Mouse (Mus musculus): ENCODE measurements around the gene Pgm2l1.

Gene Pgm2l1

GRCm38 (mm10) chr7:100227158-100227875 is at the start of gene Pgm2l1:
Pgm2l1 (plus strand) TSS chr7:100227394.
- peak; percentile 82 for DNase-seq (ENCODE audit: low read depth, low spot score)

- no peak for DNase-seq (ENCODE audit: low read depth, low spot score)
These were observed 48.9 kb upstream of the Pgm2l1 start for GRCm38 (mm10) chr7:100178016-100178890.

GRCm38 (mm10) chr7:100178891-100179233 is 48.3 kb upstream of the Pgm2l1 start:
- no peak for DNase-seq (ENCODE audit: low read depth, low spot score)

- no peak for DNase-seq (ENCODE audit: low read depth, low spot score)
These were observed 47.8 kb upstream of the Pgm2l1 start for GRCm38 (mm10) chr7:100179394-100179793.

- no peak for DNase-seq (ENCODE audit: low read depth, low spot score)
These were observed 47.3 kb upstream of the Pgm2l1 start for GRCm38 (mm10) chr7:100179836-100180407.

- no peak for DNase-seq (ENCODE audit: low read depth, low spot score)
These were observed 46.0 kb upstream of the Pgm2l1 start for GRCm38 (mm10) chr7:100181176-100181575.

GRCm38 (mm10) chr7:100181614-100182013 is 45.6 kb upstream of the Pgm2l1 start:
- no peak for DNase-seq (ENCODE audit: low read depth, low spot score)

GRCm38 (mm10) chr7:100182388-100182787 is 44.8 kb upstream of the Pgm2l1 start:
- DNase-seq (ENCODE audit: low read depth, low spot score): no peak

GRCm38 (mm10) chr7:100187601-100188000 is 39.6 kb upstream of the Pgm2l1 start:
- peak; percentile 34 for DNase-seq (ENCODE audit: low read depth, low spot score)

- no peak for DNase-seq (ENCODE audit: low read depth, low spot score)
These were observed 37.0 kb upstream of the Pgm2l1 start for GRCm38 (mm10) chr7:100190167-100190566.

GRCm38 (mm10) chr7:100190778-100191177 is 36.4 kb upstream of the Pgm2l1 start:
- DNase-seq (ENCODE audit: low read depth, low spot score): peak; percentile 33

- DNase-seq (ENCODE audit: low read depth, low spot score): no peak
These were observed 26.0 kb upstream of the Pgm2l1 start for GRCm38 (mm10) chr7:100201191-100201590.

- no peak for DNase-seq (ENCODE audit: low read depth, low spot score)
These were observed 23.6 kb upstream of the Pgm2l1 start for GRCm38 (mm10) chr7:100203616-100204015.

- DNase-seq (ENCODE audit: low read depth, low spot score): no peak
These were observed 22.3 kb upstream of the Pgm2l1 start for GRCm38 (mm10) chr7:100204871-100205270.

- DNase-seq (ENCODE audit: low read depth, low spot score): no peak
These were observed 21.1 kb upstream of the Pgm2l1 start for GRCm38 (mm10) chr7:100206144-100206543.

GRCm38 (mm10) chr7:100207886-100208285 is 19.3 kb upstream of the Pgm2l1 start:
- DNase-seq (ENCODE audit: low read depth, low spot score): no peak

- no peak for DNase-seq (ENCODE audit: low read depth, low spot score)
These were observed 12.9 kb upstream of the Pgm2l1 start for GRCm38 (mm10) chr7:100214310-100214709.

- no peak for DNase-seq (ENCODE audit: low read depth, low spot score)
These were observed 12.0 kb upstream of the Pgm2l1 start for GRCm38 (mm10) chr7:100215116-100215732.

- no peak for DNase-seq (ENCODE audit: low read depth, low spot score)
These were observed 11.2 kb upstream of the Pgm2l1 start for GRCm38 (mm10) chr7:100215976-100216375.

- no peak for DNase-seq (ENCODE audit: low read depth, low spot score)
These were observed 10.3 kb upstream of the Pgm2l1 start for GRCm38 (mm10) chr7:100216601-100217565.

Measured in retina, adult 2 months (tissue).